Mouse (Mus musculus) ovary, adult 18-20 months (tissue): ENCODE data around the gene Tmod3.
"Not testable (repeated sequence)": the region's sequence is repeated elsewhere in the genome, so short reads cannot be mapped to it uniquely, and the experiment has no call there.

Experiments
- DNase-seq: peaks from one replicate; pipeline ENCODE4 v3.0.0; 2022; ENCODE audit warnings: low spot score, mixed read lengths

Tmod3 gene

GRCm38 (mm10) chr9:75495945-75496344 lies 63.5 kb downstream of the Tmod3 start:
- DNase-seq = no peak

GRCm38 (mm10) chr9:75494407-75495005 lies 65.0 kb downstream of the Tmod3 start:
- no peak for DNase-seq

- DNase-seq = not testable (repeated sequence)
Measured at GRCm38 (mm10) chr9:75488255-75488654, 71.2 kb downstream of the Tmod3 start.

- no peak for DNase-seq
Measured at GRCm38 (mm10) chr9:75485231-75485630, 74.2 kb downstream of the Tmod3 start.

- DNase-seq = no peak
Measured at GRCm38 (mm10) chr9:75480536-75481075, 78.9 kb downstream of the Tmod3 start.

- no peak for DNase-seq
Measured at GRCm38 (mm10) chr9:75479106-75479725, 80.2 kb downstream of the Tmod3 start.

GRCm38 (mm10) chr9:75477212-75477611 lies 82.2 kb downstream of the Tmod3 start:
- DNase-seq = no peak

GRCm38 (mm10) chr9:75468297-75468696 lies 91.2 kb downstream of the Tmod3 start:
- DNase-seq = no peak

- no peak for DNase-seq
Measured at GRCm38 (mm10) chr9:75467581-75467980, 91.9 kb downstream of the Tmod3 start.

- DNase-seq = no peak
Measured at GRCm38 (mm10) chr9:75466641-75467040, 92.8 kb downstream of the Tmod3 start.

GRCm38 (mm10) chr9:75465856-75466255 lies 93.6 kb downstream of the Tmod3 start:
- DNase-seq = no peak

- no peak for DNase-seq
Measured at GRCm38 (mm10) chr9:75463050-75463660, 96.3 kb downstream of the Tmod3 start.

- no peak for DNase-seq
Measured at GRCm38 (mm10) chr9:75455684-75456083, 103.8 kb downstream of the Tmod3 start.

- DNase-seq = no peak
Measured at GRCm38 (mm10) chr9:75453994-75454393, 105.5 kb downstream of the Tmod3 start.

- no peak for DNase-seq
Measured at GRCm38 (mm10) chr9:75448021-75448420, 111.4 kb downstream of the Tmod3 start.
